10 mouse cellular contexts compared by ENCODE assay signal in genomic region chr12:44519440-44520141, GRCm38 (mm10).
DNase-seq lines count a peak whose midpoint lies in the region; ATAC-seq lines count a peak whose summit lies in the region.
"Had no signal": no experiment of that assay in that cellular context is flagged by ENCODE, and none has a peak within 500 bp of the region (broad histone marks: within the 10 kb centered on the region; RNA-seq: fewer than 3 reads in every experiment).

No protein-coding gene starts in this region.

- no peak overlapping the region for H3K9ac ChIP-seq in forebrain, embryonic 12.5 days
- H3K9ac ChIP-seq in hindbrain, embryonic 13.5 days: no peak overlapping the region
- H3K9ac ChIP-seq in neural tube, embryonic 13.5 days: no peak overlapping the region
- H3K9ac ChIP-seq: intestine, embryonic 15.5 days; lung, embryonic 15.5 days had no signal

- H3K36me3 ChIP-seq in forebrain, embryonic 12.5 days (replicated peaks): no peaks in the 10 kb centered on the region
- H3K36me3 ChIP-seq in forebrain, embryonic 10.5 days (replicated peaks): no peaks in the 10 kb centered on the region
- H3K36me3 ChIP-seq in hindbrain, embryonic 13.5 days: no peaks in the 10 kb centered on the region
- no peaks in the 10 kb centered on the region for H3K36me3 ChIP-seq in neural tube, embryonic 13.5 days
- H3K36me3 ChIP-seq: intestine, embryonic 15.5 days; lung, embryonic 15.5 days had no signal

- no peak overlapping the region for H3K27ac ChIP-seq in forebrain, embryonic 12.5 days
- no peak overlapping the region for H3K27ac ChIP-seq in forebrain, embryonic 10.5 days
- no peak overlapping the region for H3K27ac ChIP-seq in hindbrain, embryonic 13.5 days
- no peak overlapping the region for H3K27ac ChIP-seq in neural tube, embryonic 13.5 days (replicated peaks)
- H3K27ac ChIP-seq: intestine, embryonic 15.5 days; lung, embryonic 15.5 days had no signal

- no peak overlapping the region for H3K4me2 ChIP-seq in forebrain, embryonic 12.5 days
- H3K4me2 ChIP-seq in hindbrain, embryonic 13.5 days: no peak overlapping the region
- H3K4me2 ChIP-seq in neural tube, embryonic 13.5 days: no peak overlapping the region
- H3K4me2 ChIP-seq: intestine, embryonic 15.5 days; lung, embryonic 15.5 days had no signal

- no peak overlapping the region for H3K4me3 ChIP-seq in forebrain, embryonic 12.5 days (replicated peaks)
- H3K4me3 ChIP-seq in forebrain, embryonic 10.5 days: no peak overlapping the region
- H3K4me3 ChIP-seq in hindbrain, embryonic 13.5 days: no peak overlapping the region
- H3K4me3 ChIP-seq in neural tube, embryonic 13.5 days: no peak overlapping the region
- H3K4me3 ChIP-seq: intestine, embryonic 15.5 days; lung, embryonic 15.5 days had no signal

- H3K9me3 ChIP-seq in forebrain, embryonic 12.5 days: no peaks in the 10 kb centered on the region
- no peaks in the 10 kb centered on the region for H3K9me3 ChIP-seq in forebrain, embryonic 10.5 days
- no peaks in the 10 kb centered on the region for H3K9me3 ChIP-seq in hindbrain, embryonic 13.5 days
- no peaks in the 10 kb centered on the region for H3K9me3 ChIP-seq in neural tube, embryonic 13.5 days
- H3K9me3 ChIP-seq: intestine, embryonic 15.5 days; lung, embryonic 15.5 days had no signal

- peak; percentile 78 for ATAC-seq in forebrain, embryonic 12.5 days (ENCODE audit: low FRiP score)
- ATAC-seq in hindbrain, embryonic 13.5 days (ENCODE audit: low FRiP score): peak; percentile 47; the same call in 1 of the 2 replicates
- ATAC-seq in neural tube, embryonic 13.5 days (ENCODE audit: low read depth): peak; percentile 55; the same call in 1 of the 2 replicates
- ATAC-seq in frontal cortex, adult (ENCODE audit: low TSS enrichment): no peak
- ATAC-seq: intestine, embryonic 15.5 days had no signal

- peaks cover 10% of the 10 kb centered on the region for H3K4me1 ChIP-seq in forebrain, embryonic 12.5 days
- peaks cover 12% of the 10 kb centered on the region for H3K4me1 ChIP-seq in forebrain, embryonic 10.5 days
- peaks cover 13% of the 10 kb centered on the region for H3K4me1 ChIP-seq in hindbrain, embryonic 13.5 days (replicated peaks)
- peaks cover 8% of the 10 kb centered on the region; the same call in 1 of the 2 replicates for H3K4me1 ChIP-seq in neural tube, embryonic 13.5 days (replicated peaks)
- H3K4me1 ChIP-seq: intestine, embryonic 15.5 days; lung, embryonic 15.5 days had no signal

- no peak for DNase-seq in forebrain, embryonic 10.5 days (ENCODE audit: extremely low spot score, low spot score)
- peak; percentile 59 for DNase-seq in cerebellum, adult 9-10 months
- DNase-seq in adrenal gland, adult 2 months: no peak
- DNase-seq in kidney, postnatal 25 days: no peak

- 10% methylated on average over 7 of the region's 7 CpGs for WGBS in forebrain, embryonic 12.5 days
- 32% methylated on average over 7 of the region's 7 CpGs for WGBS in forebrain, embryonic 10.5 days
- 24% methylated on average over 7 of the region's 7 CpGs for WGBS in hindbrain, embryonic 13.5 days
- WGBS in neural tube, embryonic 13.5 days: 32% methylated on average over 7 of the region's 7 CpGs

- peaks cover 21% of the 10 kb centered on the region for H3K27me3 ChIP-seq in forebrain, embryonic 12.5 days
- peaks cover 99% of the 10 kb centered on the region for H3K27me3 ChIP-seq in forebrain, embryonic 10.5 days (ENCODE audit: poor library complexity, severe bottlenecking)
- H3K27me3 ChIP-seq in hindbrain, embryonic 13.5 days: no peaks in the 10 kb centered on the region
- H3K27me3 ChIP-seq in neural tube, embryonic 13.5 days: no peaks in the 10 kb centered on the region
- H3K27me3 ChIP-seq: intestine, embryonic 15.5 days; lung, embryonic 15.5 days had no signal
